Mouse (Mus musculus): ENCODE measurements at regions not wholly inside any gene's neighbourhood (a gene's known extent, or its start where the extent isn't known, plus 50 kb on each side); places are given as distances from the start of the nearest gene placed in this dataset.

DNA sequence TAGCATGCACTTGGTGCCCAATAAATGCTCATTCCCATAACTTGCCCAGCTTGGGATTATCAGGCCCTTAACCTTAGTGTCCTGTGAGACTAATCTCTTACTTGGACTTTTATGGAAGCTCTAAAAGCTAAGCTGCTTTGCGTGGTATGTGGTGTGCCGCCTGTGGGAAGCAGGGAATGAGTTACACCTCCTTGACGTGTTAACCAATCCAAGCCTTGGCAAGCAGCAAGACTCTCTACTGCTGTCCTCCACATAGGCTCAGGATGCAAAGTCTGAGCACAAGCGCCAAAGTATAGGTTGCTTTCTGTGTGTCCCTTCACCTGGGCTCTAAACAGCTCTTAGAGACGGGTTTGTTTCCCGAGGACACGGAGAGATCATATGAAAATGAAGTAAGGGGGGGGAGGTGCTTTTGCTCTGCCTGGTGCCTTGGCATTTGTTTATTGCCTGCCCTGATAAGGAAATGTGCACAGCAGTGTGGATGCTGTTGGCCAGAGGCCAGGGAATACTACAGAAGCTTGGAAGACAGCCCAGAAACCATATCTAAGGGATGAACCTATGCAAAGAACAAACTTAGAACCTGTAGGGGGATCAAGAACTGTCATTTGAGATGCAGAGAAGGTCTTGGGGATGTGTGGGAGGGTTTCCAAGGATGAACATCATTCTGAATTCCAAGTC is 719.6 kb downstream of the Defb40 start:
- no peak overlapping the region for H3K4me3 ChIP-seq (ENCODE audit: low read length)
- no peak overlapping the region for H3K4me2 ChIP-seq (ENCODE audit: low read depth, low read length)
- H3K9me3 ChIP-seq (ENCODE audit: control insufficient read depth, low read length), result no peaks in the 10 kb centered on the region
- no peak overlapping the region for H3K27ac ChIP-seq (ENCODE audit: low read length)
- 0 out of 2 replicates have a peak, but pooled peaks cover 2% of the 10 kb centered on the region for H3K4me1 ChIP-seq (replicated peaks; ENCODE audit: control insufficient read depth, insufficient read depth, low read length)
- no peaks in the 10 kb centered on the region for H3K36me3 ChIP-seq (ENCODE audit: control insufficient read depth, insufficient read depth, low read length)
- no peaks in the 10 kb centered on the region for H3K27me3 ChIP-seq (ENCODE audit: control insufficient read depth, insufficient read depth, low read depth, low read length)
- 58% methylated on average over 7 of the region's 7 CpGs for WGBS
- no peak overlapping the region for H3K9ac ChIP-seq (ENCODE audit: low read length)
- ATAC-seq (ENCODE audit: low read depth), result no peak

DNA sequence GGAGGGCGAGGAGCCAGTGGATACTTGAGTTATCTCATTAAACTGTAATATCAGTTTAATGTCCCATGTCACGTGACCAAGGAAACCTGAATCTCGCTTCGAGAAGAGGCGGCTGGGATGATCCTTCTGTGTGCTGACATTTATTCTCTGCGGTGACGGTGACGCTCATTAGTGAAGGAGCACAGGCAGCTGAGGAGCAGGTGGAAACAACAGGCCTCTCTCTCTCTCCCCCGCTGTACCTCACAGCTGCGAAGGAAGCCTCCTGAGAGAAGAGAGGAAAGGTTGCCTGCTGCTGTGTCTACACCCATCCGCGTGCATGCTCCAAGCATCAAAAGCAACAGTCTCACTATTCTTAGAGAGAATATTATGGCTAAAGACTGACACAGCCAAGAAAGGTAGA is 731.8 kb downstream of the Defb40 start:
- H3K4me2 ChIP-seq (ENCODE audit: low read depth, low read length), result no peak overlapping the region
- WGBS, result 86% methylated on average over 12 of the region's 12 CpGs
- no peak for ATAC-seq (ENCODE audit: low read depth)
- H3K27ac ChIP-seq (ENCODE audit: low read length), result no peak overlapping the region
- no peaks in the 10 kb centered on the region for H3K36me3 ChIP-seq (ENCODE audit: control insufficient read depth, insufficient read depth, low read length)
- H3K4me3 ChIP-seq (ENCODE audit: low read length), result no peak overlapping the region
- H3K27me3 ChIP-seq (ENCODE audit: control insufficient read depth, insufficient read depth, low read depth, low read length), result no peaks in the 10 kb centered on the region
- no peaks in the 10 kb centered on the region for H3K4me1 ChIP-seq (replicated peaks; ENCODE audit: control insufficient read depth, insufficient read depth, low read length)
- H3K9me3 ChIP-seq (ENCODE audit: control insufficient read depth, low read length), result no peaks in the 10 kb centered on the region
- H3K9ac ChIP-seq (ENCODE audit: low read length), result no peak overlapping the region

DNA sequence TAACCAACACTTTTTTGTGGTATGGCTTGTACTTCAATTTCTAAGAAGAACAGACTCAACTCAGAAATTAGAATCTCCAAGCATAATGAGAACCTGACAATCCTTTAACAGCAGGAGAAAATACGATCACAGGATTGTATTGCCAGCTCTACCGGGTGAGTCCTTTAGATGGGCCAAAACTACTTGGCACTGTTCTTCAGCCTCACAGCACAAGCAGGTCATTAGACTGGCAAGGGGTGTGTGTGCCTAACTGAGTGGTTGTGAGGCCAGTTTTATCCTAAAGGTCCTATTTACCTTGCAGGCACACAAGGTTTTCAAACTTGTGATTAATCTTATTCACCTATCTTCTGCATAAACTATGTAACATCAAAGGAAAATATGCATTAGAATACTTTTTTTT is 760.5 kb downstream of the Defb40 start:
- H3K4me2 ChIP-seq (ENCODE audit: low read depth, low read length), result no peak overlapping the region
- H3K9me3 ChIP-seq (ENCODE audit: control insufficient read depth, low read length), result no peaks in the 10 kb centered on the region
- H3K36me3 ChIP-seq (ENCODE audit: control insufficient read depth, insufficient read depth, low read length), result no peaks in the 10 kb centered on the region
- no peak overlapping the region for H3K9ac ChIP-seq (ENCODE audit: low read length)
- H3K4me3 ChIP-seq (ENCODE audit: low read length), result no peak overlapping the region
- H3K27me3 ChIP-seq (ENCODE audit: control insufficient read depth, insufficient read depth, low read depth, low read length), result no peaks in the 10 kb centered on the region
- H3K27ac ChIP-seq (ENCODE audit: low read length), result no peak overlapping the region
- no peaks in the 10 kb centered on the region for H3K4me1 ChIP-seq (replicated peaks; ENCODE audit: control insufficient read depth, insufficient read depth, low read length)
- ATAC-seq (ENCODE audit: low read depth), result no peak
- WGBS, result 83% methylated on average over 2 of the region's 2 CpGs

DNA sequence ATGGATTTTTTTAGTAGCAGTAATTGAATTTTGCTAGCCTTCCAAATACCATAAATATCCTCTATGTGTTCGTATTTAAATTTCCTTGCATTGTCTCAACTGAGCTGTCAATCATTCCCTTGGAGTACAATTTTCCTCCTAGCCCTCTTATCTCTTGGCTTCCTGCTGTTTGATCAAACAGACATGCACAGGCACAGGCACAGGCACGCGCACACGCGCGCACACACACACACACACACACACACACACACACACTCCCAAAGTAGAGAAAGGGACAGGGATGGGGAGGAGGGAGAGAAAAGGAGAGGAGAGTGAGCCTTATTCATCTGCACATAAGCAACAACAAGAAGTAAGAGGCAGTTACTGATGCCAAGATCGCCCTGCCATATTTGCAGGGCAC is 760.9 kb downstream of the Defb40 start:
- WGBS, result 77% methylated on average over 7 of the region's 7 CpGs

DNA sequence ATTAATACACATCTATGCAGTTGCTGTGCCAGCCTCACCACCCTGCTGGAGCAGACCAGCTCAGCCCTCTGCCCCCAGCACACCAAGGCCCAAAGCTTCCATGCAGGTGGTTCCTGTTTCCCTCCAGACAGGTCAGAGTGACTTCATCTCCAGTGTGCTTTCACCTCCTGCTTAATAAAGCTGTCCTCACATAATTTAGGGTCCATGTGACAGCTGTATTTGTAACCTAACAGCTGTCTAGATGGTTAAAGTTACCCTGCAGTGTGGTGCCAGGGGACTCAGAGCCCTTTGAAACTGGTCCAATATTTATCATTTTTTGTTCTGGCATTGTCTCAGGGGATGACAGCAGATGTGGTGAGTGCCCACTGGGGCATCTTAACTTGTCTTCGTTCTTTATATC is 761.5 kb downstream of the Defb40 start:
- Histone ChIP-seq H3K4me2 (ENCODE audit: low read depth, low read length) (no peak overlapping the region), H3K4me3 (ENCODE audit: low read length) (no peak overlapping the region), H3K36me3 (ENCODE audit: control insufficient read depth, insufficient read depth, low read length) (no peaks in the 10 kb centered on the region), H3K9ac (ENCODE audit: low read length) (no peak overlapping the region), H3K9me3 (ENCODE audit: control insufficient read depth, low read length) (no peaks in the 10 kb centered on the region), H3K27ac (ENCODE audit: low read length) (no peak overlapping the region), H3K27me3 (ENCODE audit: control insufficient read depth, insufficient read depth, low read depth, low read length) (no peaks in the 10 kb centered on the region), H3K4me1 (replicated peaks; ENCODE audit: control insufficient read depth, insufficient read depth, low read length) (no peaks in the 10 kb centered on the region)
- WGBS, result 42% methylated on average over 1 of the region's 1 CpGs
- no peak for ATAC-seq (ENCODE audit: low read depth)

More for the DNA sequence above, 760.9 kb downstream of the Defb40 start:
- Histone ChIP-seq H3K4me2 (ENCODE audit: low read depth, low read length) (no peak overlapping the region), H3K27ac (ENCODE audit: low read length) (no peak overlapping the region), H3K36me3 (ENCODE audit: control insufficient read depth, insufficient read depth, low read length) (no peaks in the 10 kb centered on the region), H3K4me3 (ENCODE audit: low read length) (no peak overlapping the region), H3K9me3 (ENCODE audit: control insufficient read depth, low read length) (no peaks in the 10 kb centered on the region), H3K9ac (ENCODE audit: low read length) (no peak overlapping the region), H3K4me1 (replicated peaks; ENCODE audit: control insufficient read depth, insufficient read depth, low read length) (no peaks in the 10 kb centered on the region), H3K27me3 (ENCODE audit: control insufficient read depth, insufficient read depth, low read depth, low read length) (no peaks in the 10 kb centered on the region)
- ATAC-seq (ENCODE audit: low read depth), result no peak

DNA sequence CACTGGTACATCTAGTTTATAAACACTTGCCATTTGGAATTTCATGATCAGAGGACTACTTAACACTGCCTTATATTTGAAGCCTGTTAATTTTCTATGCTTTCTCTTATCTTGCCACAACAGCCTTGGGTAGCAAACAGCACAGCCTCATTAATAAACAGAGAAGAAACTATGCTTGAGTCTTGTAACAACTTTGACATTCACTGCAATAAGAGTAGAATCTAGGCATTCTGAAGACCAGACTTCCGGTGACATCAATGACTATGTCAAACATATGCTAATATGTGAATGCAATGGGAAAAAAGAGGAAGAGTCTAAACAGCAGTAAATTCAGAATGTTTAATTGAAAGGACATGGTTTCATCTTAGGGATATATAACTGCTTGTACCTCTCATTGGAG is 768.0 kb downstream of the Defb40 start:
- Histone ChIP-seq H3K9ac (ENCODE audit: low read length) (no peak overlapping the region), H3K27me3 (ENCODE audit: control insufficient read depth, insufficient read depth, low read depth, low read length) (no peaks in the 10 kb centered on the region)
- WGBS, result 100% methylated on average over 1 of the region's 1 CpGs

DNA sequence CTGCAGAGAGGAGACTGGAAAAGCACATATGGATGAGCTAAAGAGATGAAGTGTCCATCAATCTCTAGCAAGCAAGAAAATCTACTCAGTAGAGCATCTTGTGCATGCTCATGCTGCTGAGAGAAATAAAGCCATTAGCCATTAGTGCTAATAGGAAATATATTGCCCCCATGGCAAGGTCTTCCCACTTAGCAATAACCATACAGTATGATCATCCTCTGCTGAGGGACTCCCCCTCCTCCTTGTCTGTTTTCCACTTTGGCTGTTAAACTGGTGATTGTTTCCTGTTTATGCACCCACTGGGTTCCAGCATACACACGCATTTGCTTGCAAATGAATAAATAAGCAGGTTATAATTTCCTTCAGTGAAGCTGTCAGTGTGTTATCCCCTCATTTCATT is 769.4 kb downstream of the Defb40 start:
- no peak overlapping the region for H3K27ac ChIP-seq (ENCODE audit: low read length)
- 50% methylated on average over 1 of the region's 1 CpGs for WGBS
- H3K36me3 ChIP-seq (ENCODE audit: control insufficient read depth, insufficient read depth, low read length), result no peaks in the 10 kb centered on the region

More for the DNA sequence above, 768.0 kb downstream of the Defb40 start:
- Histone ChIP-seq H3K9me3 (ENCODE audit: control insufficient read depth, low read length) (no peaks in the 10 kb centered on the region), H3K4me1 (replicated peaks; ENCODE audit: control insufficient read depth, insufficient read depth, low read length) (no peaks in the 10 kb centered on the region), H3K4me2 (ENCODE audit: low read depth, low read length) (no peak overlapping the region), H3K4me3 (ENCODE audit: low read length) (no peak overlapping the region), H3K27ac (ENCODE audit: low read length) (no peak overlapping the region), H3K36me3 (ENCODE audit: control insufficient read depth, insufficient read depth, low read length) (no peaks in the 10 kb centered on the region)
- no peak for ATAC-seq (ENCODE audit: low read depth)

DNA sequence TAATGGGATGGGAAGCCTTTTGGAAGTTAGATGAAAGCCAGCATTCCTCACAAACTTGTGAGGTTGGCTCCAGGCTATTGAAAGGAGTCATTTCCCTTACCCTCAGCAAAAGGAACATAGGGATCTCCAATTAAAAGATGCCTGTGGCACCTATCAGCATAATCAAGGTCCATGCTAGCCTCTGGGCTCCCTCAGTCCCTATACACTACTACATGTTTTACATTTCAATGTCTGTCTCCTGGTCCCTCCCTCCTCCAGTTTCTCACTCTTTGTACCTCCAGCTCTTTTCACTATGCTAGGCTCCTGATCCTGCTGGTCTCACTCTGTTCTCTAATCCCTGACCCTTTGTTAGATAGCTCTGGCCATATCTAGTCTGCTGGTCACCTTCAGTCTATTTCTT is 790.6 kb downstream of the Defb40 start:
- Histone ChIP-seq H3K9ac (ENCODE audit: low read length) (no peak overlapping the region), H3K4me3 (ENCODE audit: low read length) (no peak overlapping the region), H3K4me2 (ENCODE audit: low read depth, low read length) (no peak overlapping the region), H3K27ac (ENCODE audit: low read length) (no peak overlapping the region), H3K9me3 (ENCODE audit: control insufficient read depth, low read length) (no peaks in the 10 kb centered on the region), H3K4me1 (replicated peaks; ENCODE audit: control insufficient read depth, insufficient read depth, low read length) (no peaks in the 10 kb centered on the region), H3K27me3 (ENCODE audit: control insufficient read depth, insufficient read depth, low read depth, low read length) (no peaks in the 10 kb centered on the region), H3K36me3 (ENCODE audit: control insufficient read depth, insufficient read depth, low read length) (no peaks in the 10 kb centered on the region)
- no peak for ATAC-seq (ENCODE audit: low read depth)

More for the DNA sequence above, 769.4 kb downstream of the Defb40 start:
- H3K9ac ChIP-seq (ENCODE audit: low read length), result no peak overlapping the region
- no peak for ATAC-seq (ENCODE audit: low read depth)
- H3K4me2 ChIP-seq (ENCODE audit: low read depth, low read length), result no peak overlapping the region
- no peaks in the 10 kb centered on the region for H3K27me3 ChIP-seq (ENCODE audit: control insufficient read depth, insufficient read depth, low read depth, low read length)
- no peaks in the 10 kb centered on the region for H3K4me1 ChIP-seq (replicated peaks; ENCODE audit: control insufficient read depth, insufficient read depth, low read length)
- no peaks in the 10 kb centered on the region for H3K9me3 ChIP-seq (ENCODE audit: control insufficient read depth, low read length)
- H3K4me3 ChIP-seq (ENCODE audit: low read length), result no peak overlapping the region

DNA sequence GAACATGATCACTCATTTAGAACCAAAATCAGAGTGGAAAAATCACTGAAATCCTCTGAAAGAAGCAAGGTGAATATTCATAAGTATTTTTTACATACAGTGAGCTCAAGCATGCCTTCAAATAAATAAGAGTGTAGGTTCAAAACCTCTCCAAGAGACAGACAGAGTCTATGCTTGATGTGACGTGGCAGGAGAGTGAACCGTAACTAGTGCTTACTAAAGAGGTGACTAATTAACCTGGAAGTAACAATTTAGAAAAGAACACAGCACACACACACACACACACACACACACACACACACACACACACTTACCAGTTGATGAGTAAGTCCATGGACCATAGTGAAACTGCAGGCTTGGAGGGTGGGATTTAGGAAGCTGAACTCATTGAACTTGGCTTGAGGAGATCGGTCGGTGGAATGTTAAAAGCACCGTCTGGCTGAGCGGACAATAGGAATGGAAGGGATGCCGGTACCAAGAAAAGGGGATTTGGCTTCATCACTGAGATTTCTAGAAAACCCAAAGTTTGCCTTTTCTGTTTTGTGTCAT is 802.4 kb downstream of the Defb40 start:
- no peaks in the 10 kb centered on the region for H3K9me3 ChIP-seq (ENCODE audit: control insufficient read depth, low read length)
- no peak for ATAC-seq (ENCODE audit: low read depth)

More for the DNA sequence above, 802.4 kb downstream of the Defb40 start:
- H3K4me2 ChIP-seq (ENCODE audit: low read depth, low read length), result no peak overlapping the region
- H3K9ac ChIP-seq (ENCODE audit: low read length), result no peak overlapping the region
- no peak overlapping the region for H3K4me3 ChIP-seq (ENCODE audit: low read length)
- H3K27me3 ChIP-seq (ENCODE audit: control insufficient read depth, insufficient read depth, low read depth, low read length), result no peaks in the 10 kb centered on the region
- no peak overlapping the region for H3K27ac ChIP-seq (ENCODE audit: low read length)
- no peaks in the 10 kb centered on the region for H3K36me3 ChIP-seq (ENCODE audit: control insufficient read depth, insufficient read depth, low read length)
- WGBS, result 79% methylated on average over 7 of the region's 7 CpGs
- H3K4me1 ChIP-seq (replicated peaks; ENCODE audit: control insufficient read depth, insufficient read depth, low read length), result no peaks in the 10 kb centered on the region
